Mouse (Mus musculus) bone marrow macrophage, adult 2 months (primary cell): ENCODE data around the gene Lbh.

Experiments used
- CTCF ChIP-seq: IDR thresholded peaks from 2 replicates; pipeline ENCODE4 v1.5.1; 2012; ENCODE audit warnings: low read depth, mild to moderate bottlenecking, low read length, moderate library complexity
- POLR2A ChIP-seq: IDR thresholded peaks from 2 replicates; pipeline ENCODE4 v1.6.1; 2012; ENCODE audit warnings: mild to moderate bottlenecking, low read depth, low read length, borderline replicate concordance

DNA sequence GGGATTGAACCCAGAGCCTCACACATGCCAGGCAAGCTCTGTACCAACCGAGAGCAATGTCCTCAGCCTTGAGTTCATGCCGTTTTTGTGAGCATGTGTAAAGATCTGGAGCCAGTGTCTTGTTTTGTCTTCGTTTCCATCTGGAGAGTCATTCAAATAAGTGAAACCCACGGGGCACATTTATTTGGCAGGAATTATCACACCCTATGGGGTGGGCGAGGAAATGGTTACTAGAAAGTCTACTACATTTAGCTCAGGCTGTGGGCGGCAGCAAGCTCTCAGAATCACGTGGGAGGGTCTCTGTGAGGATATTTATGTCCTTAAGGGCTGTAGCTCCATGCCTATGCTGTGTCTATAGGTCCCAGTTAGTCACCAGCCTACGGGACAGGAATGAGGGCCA is 6.2 kb downstream of the Lbh start:
- TF ChIP-seq POLR2A (no peak), CTCF (no peak)
